Mouse (Mus musculus) midbrain, embryonic 11.5 days (tissue): ENCODE results near the gene Rnf34. TPM values are rescaled to one million over a fixed set of nuclear protein-coding genes. Genes with fewer than 3 reads are reported as not detected.
A peak's percentile ranks its signal among the peaks of the same experiment; 100 is the strongest.

Source experiments
- ATAC-seq: fragments of 200-750 bp; cut with Nextera tagmentation; 2 replicates; pipeline ENCODE4 v1.8.0; 2017; ENCODE audit warnings: moderate TSS enrichment, moderate library complexity; ENCODE audit not compliant: low FRiP score
- DNase-seq: peaks from one replicate; pipeline ENCODE4 v3.0.0; 2015; ENCODE audit warnings: low spot score; ENCODE audit errors: missing footprints
- H3K27ac ChIP-seq: fragments of 300-500 bp; sonication (generic); 2 replicates; pipeline ENCODE4 v1.5.1; 2014; ENCODE audit warnings: low read depth, low read length
- H3K27me3 ChIP-seq: fragments of 300-500 bp; sonication (generic); 2 replicates; pipeline ENCODE4 v1.6.1; 2014; ENCODE audit warnings: mild to moderate bottlenecking, low read length, moderate library complexity, mixed read lengths; ENCODE audit not compliant: control insufficient read depth, insufficient read depth
- H3K36me3 ChIP-seq: fragments of 300-500 bp; sonication (generic); 2 replicates; pipeline ENCODE4 v1.6.1; 2014; ENCODE audit warnings: mild to moderate bottlenecking, low read length, moderate library complexity, mixed read lengths; ENCODE audit not compliant: control insufficient read depth, insufficient read depth
- H3K4me1 ChIP-seq: fragments of 300-500 bp; sonication (generic); 2 replicates; pipeline ENCODE4 v1.6.1; 2014; ENCODE audit warnings: low read length; ENCODE audit not compliant: control insufficient read depth, insufficient read depth
- H3K4me2 ChIP-seq: fragments of 300-500 bp; sonication (generic); 2 replicates; pipeline ENCODE4 v1.6.1; 2014; ENCODE audit warnings: mild to moderate bottlenecking, moderate library complexity
- H3K4me3 ChIP-seq: fragments of 300-500 bp; sonication (generic); 2 replicates; pipeline ENCODE4 v1.5.1; 2014; ENCODE audit warnings: low read depth, low read length
- H3K9ac ChIP-seq: fragments of 300-500 bp; sonication (generic); 2 replicates; pipeline ENCODE4 v1.6.1; 2014; ENCODE audit warnings: low read length
- H3K9me3 ChIP-seq: fragments of 300-500 bp; sonication (generic); 2 replicates; pipeline ENCODE4 v1.6.1; 2016; ENCODE audit warnings: low read length; ENCODE audit not compliant: control insufficient read depth
- WGBS: fragments of 180-500 bp; shearing (Covaris S2); extraction: QIAGEN DNeasy Blood & Tissue Kit; methylation state at CpG from one replicate; pipeline ENCODE4 v1.1.7; 2014; 5-methylcytosine and 5-hydroxymethylcytosine counted together
- polyA plus RNA-seq: library from polyadenylated mRNA; unstranded; fragments of >200 nt; fragmentation: Nextera tagmentation; extraction: Ambion mirVana; gene quantifications from 2 replicates; pipeline ENCODE4 v1.2.1, GENCODE M21; 2014

Gene Rnf34
- polyA plus RNA-seq, 1 experiment from 2014 or later, result 54.9 TPM

GRCm38 (mm10) chr5:122821524-122821885 is 28.3 kb upstream of the Rnf34 start:
- under 1% methylated on average over 10 of the region's 10 CpGs for WGBS

GRCm38 (mm10) chr5:122822441-122822840 is 27.4 kb upstream of the Rnf34 start:
- Histone ChIP-seq H3K4me3 (no peak overlapping the region), H3K9ac (no peak overlapping the region), H3K4me1 (peaks cover 4% of the 10 kb centered on the region; the same call in 1 of the 2 replicates), H3K27ac (no peak overlapping the region), H3K9me3 (no peaks in the 10 kb centered on the region), H3K27me3 (no peaks in the 10 kb centered on the region), H3K36me3 (peaks cover 12% of the 10 kb centered on the region), H3K4me2 (no peak overlapping the region)
- DNase-seq (peak; percentile 81), ATAC-seq (no peak)
- WGBS, result 94% methylated on average over 4 of the region's 4 CpGs

More at GRCm38 (mm10) chr5:122821524-122821885, 28.3 kb upstream of the Rnf34 start:
- H3K27me3 ChIP-seq, result no peaks in the 10 kb centered on the region
- DNase-seq (no peak), ATAC-seq (peak; percentile 63; the same call in 1 of the 2 replicates)
- peak overlapping the region; percentile 63 for H3K4me2 ChIP-seq
- H3K4me3 ChIP-seq, result peak overlapping the region; percentile 85
- peak overlapping the region; percentile 46; the same call in 1 of the 2 replicates for H3K9ac ChIP-seq
- no peaks in the 10 kb centered on the region for H3K9me3 ChIP-seq
- H3K4me1 ChIP-seq, result peaks cover 4% of the 10 kb centered on the region; the same call in 1 of the 2 replicates
- H3K27ac ChIP-seq, result peak overlapping the region; percentile 93
- peaks cover 19% of the 10 kb centered on the region for H3K36me3 ChIP-seq

GRCm38 (mm10) chr5:122823976-122824375 is 25.9 kb upstream of the Rnf34 start:
- Histone ChIP-seq H3K9ac (no peak overlapping the region), H3K27me3 (no peaks in the 10 kb centered on the region), H3K9me3 (no peaks in the 10 kb centered on the region), H3K4me3 (no peak overlapping the region), H3K36me3 (no peaks in the 10 kb centered on the region), H3K4me2 (no peak overlapping the region), H3K4me1 (peaks cover 4% of the 10 kb centered on the region; the same call in 1 of the 2 replicates), H3K27ac (no peak overlapping the region)
- WGBS, result 62% methylated on average over 1 of the region's 1 CpGs
- peak; percentile 76 for DNase-seq
- no peak for ATAC-seq

GRCm38 (mm10) chr5:122824450-122824849 is 25.4 kb upstream of the Rnf34 start:
- Histone ChIP-seq H3K36me3 (no peaks in the 10 kb centered on the region), H3K27ac (no peak overlapping the region), H3K9me3 (no peaks in the 10 kb centered on the region), H3K4me1 (peaks cover 4% of the 10 kb centered on the region; the same call in 1 of the 2 replicates), H3K4me2 (no peak overlapping the region), H3K27me3 (no peaks in the 10 kb centered on the region), H3K4me3 (no peak overlapping the region), H3K9ac (no peak overlapping the region)
- ATAC-seq (no peak), DNase-seq (no peak)
- WGBS, result 73% methylated on average over 6 of the region's 6 CpGs

GRCm38 (mm10) chr5:122825099-122825498 is 24.7 kb upstream of the Rnf34 start:
- DNase-seq, result no peak
- Histone ChIP-seq H3K4me3 (no peak overlapping the region), H3K9me3 (no peaks in the 10 kb centered on the region), H3K9ac (no peak overlapping the region), H3K27ac (no peak overlapping the region), H3K27me3 (no peaks in the 10 kb centered on the region), H3K36me3 (no peaks in the 10 kb centered on the region), H3K4me2 (no peak overlapping the region), H3K4me1 (peaks cover under 1% of the 10 kb centered on the region; the same call in 1 of the 2 replicates)
- WGBS, result 82% methylated on average over 8 of the region's 8 CpGs
- no peak for ATAC-seq

- ATAC-seq, result no peak
- Histone ChIP-seq H3K27me3 (no peaks in the 10 kb centered on the region), H3K9ac (no peak overlapping the region), H3K9me3 (no peaks in the 10 kb centered on the region), H3K4me2 (no peak overlapping the region), H3K27ac (no peak overlapping the region), H3K4me1 (no peaks in the 10 kb centered on the region), H3K4me3 (no peak overlapping the region), H3K36me3 (no peaks in the 10 kb centered on the region)
- DNase-seq, result no peak
- WGBS, result 89% methylated on average over 10 of the region's 10 CpGs
Observed at GRCm38 (mm10) chr5:122832536-122832935, 17.3 kb upstream of the Rnf34 start.

- H3K27ac ChIP-seq, result no peak overlapping the region
- no peaks in the 10 kb centered on the region for H3K9me3 ChIP-seq
- 81% methylated on average over 10 of the region's 10 CpGs for WGBS
Observed at GRCm38 (mm10) chr5:122832996-122833395, 16.9 kb upstream of the Rnf34 start.

GRCm38 (mm10) chr5:122841126-122841525 is 8.7 kb upstream of the Rnf34 start:
- no peak for ATAC-seq
- 88% methylated on average over 2 of the region's 2 CpGs for whole genome bisulfite sequencing
- H3K4me2 ChIP-seq, result no peak overlapping the region

More at GRCm38 (mm10) chr5:122832996-122833395, 16.9 kb upstream of the Rnf34 start:
- H3K27me3 ChIP-seq, result no peaks in the 10 kb centered on the region
- no peaks in the 10 kb centered on the region for H3K36me3 ChIP-seq
- no peaks in the 10 kb centered on the region for H3K4me1 ChIP-seq
- H3K4me2 ChIP-seq, result no peak overlapping the region
- no peak overlapping the region for H3K4me3 ChIP-seq
- ATAC-seq (no peak), DNase-seq (no peak)
- H3K9ac ChIP-seq, result no peak overlapping the region

GRCm38 (mm10) chr5:122843799-122844198 is 6.0 kb upstream of the Rnf34 start:
- DNase-seq, result no peak
- H3K9ac ChIP-seq, result no peak overlapping the region
- WGBS, result 87% methylated on average over 5 of the region's 5 CpGs

More at GRCm38 (mm10) chr5:122841126-122841525, 8.7 kb upstream of the Rnf34 start:
- Histone ChIP-seq H3K27ac (no peak overlapping the region), H3K9ac (no peak overlapping the region), H3K36me3 (no peaks in the 10 kb centered on the region), H3K27me3 (no peaks in the 10 kb centered on the region), H3K4me3 (no peak overlapping the region), H3K4me1 (no peaks in the 10 kb centered on the region), H3K9me3 (no peaks in the 10 kb centered on the region)
- DNase-seq, result no peak

More at GRCm38 (mm10) chr5:122843799-122844198, 6.0 kb upstream of the Rnf34 start:
- no peak overlapping the region for H3K4me2 ChIP-seq
- H3K4me3 ChIP-seq, result no peak overlapping the region
- no peaks in the 10 kb centered on the region for H3K36me3 ChIP-seq
- no peaks in the 10 kb centered on the region for H3K4me1 ChIP-seq
- no peak overlapping the region for H3K27ac ChIP-seq
- H3K27me3 ChIP-seq, result no peaks in the 10 kb centered on the region
- ATAC-seq, result no peak
- no peaks in the 10 kb centered on the region for H3K9me3 ChIP-seq
